Mouse (Mus musculus) MEL (cell line): ENCODE results near the gene Garnl3. TPM values are rescaled to one million over a fixed set of nuclear protein-coding genes. Genes with fewer than 3 reads are reported as not detected.

ENCODE experiments used
- DNase-seq: peaks from one replicate; pipeline ENCODE4 v3.0.0; 2011; ENCODE audit warnings: low read depth, low spot score
- H3K27ac ChIP-seq: 2 replicates; pipeline ENCODE4 v1.5.1; 2012; ENCODE audit warnings: low read depth, mild to moderate bottlenecking, control low read depth, low read length, moderate library complexity; ENCODE audit not compliant: control insufficient read depth
- H3K27me3 ChIP-seq, 2 experiments: fragments of 150-350 bp in 1 of 2; sonication (generic) in 1 of 2; 2 replicates each; pipeline ENCODE4 v1.6.1; 2012; ENCODE audit warnings: low read length in 2 of 2, mild to moderate bottlenecking in 2 of 2, improper control_type of control experiment in 1 of 2, moderate library complexity in 1 of 2; ENCODE audit not compliant: insufficient read depth in 2 of 2, control insufficient read depth in 1 of 2
- H3K36me3 ChIP-seq, 2 experiments: 2 replicates each; pipeline ENCODE4 v1.6.1; 2012 to 2014; ENCODE audit warnings: low read length in 2 of 2, improper control_type of control experiment in 1 of 2, inconsistent platforms in 1 of 2, mild to moderate bottlenecking in 1 of 2; ENCODE audit not compliant: insufficient read depth in 2 of 2, control insufficient read depth in 1 of 2
- H3K4me1 ChIP-seq, 2 experiments: fragments of 150-350 bp in 1 of 2; sonication (generic) in 1 of 2; 2 replicates each; pipeline ENCODE4 v1.6.1; 2012; ENCODE audit warnings: low read length in 2 of 2, improper control_type of control experiment in 1 of 2, mild to moderate bottlenecking in 1 of 2; ENCODE audit not compliant: insufficient read depth in 2 of 2, control insufficient read depth in 1 of 2
- H3K4me3 ChIP-seq, 2 experiments: fragments of 150-350 bp in 1 of 2; sonication (generic) in 1 of 2; 2 replicates each; pipeline ENCODE4 v1.5.1; 2012; ENCODE audit warnings: low read depth in 2 of 2, low read length in 2 of 2, mild to moderate bottlenecking in 2 of 2, moderate library complexity in 2 of 2, control low read depth in 1 of 2, improper control_type of control experiment in 1 of 2; ENCODE audit not compliant: control insufficient read depth in 1 of 2, insufficient read depth in 1 of 2
- H3K79me2 ChIP-seq: 2 replicates; pipeline ENCODE4 v1.6.1; 2012; ENCODE audit warnings: mild to moderate bottlenecking, low read length, moderate library complexity; ENCODE audit not compliant: control insufficient read depth, poor library complexity, insufficient read depth
- H3K9ac ChIP-seq: 2 replicates; pipeline ENCODE4 v1.6.1; 2012; ENCODE audit warnings: low read depth, mild to moderate bottlenecking, control low read depth, low read length, moderate library complexity; ENCODE audit not compliant: control insufficient read depth, poor library complexity, severe bottlenecking
- H3K9me3 ChIP-seq: fragments of 150-350 bp; sonication (generic); replicated peaks from 2 replicates; pipeline ENCODE4 v1.6.1; 2012; ENCODE audit warnings: mild to moderate bottlenecking, low read length, improper control_type of control experiment, moderate library complexity; ENCODE audit not compliant: insufficient read depth
- BHLHE40 ChIP-seq: IDR thresholded peaks from 2 replicates; pipeline ENCODE4 v1.6.1; 2012; ENCODE audit warnings: low read depth, mild to moderate bottlenecking, inconsistent platforms, low read length, improper control_type of control experiment, borderline replicate concordance
- CHD1 ChIP-seq: IDR thresholded peaks from 2 replicates; pipeline ENCODE4 v1.6.1; 2012; ENCODE audit warnings: low read depth, mild to moderate bottlenecking, inconsistent platforms, low read length, improper control_type of control experiment
- CHD2 ChIP-seq: IDR thresholded peaks from 2 replicates; pipeline ENCODE4 v1.6.1; 2011; ENCODE audit warnings: low read length, improper control_type of control experiment
- ELF1 ChIP-seq: IDR thresholded peaks from 2 replicates; pipeline ENCODE4 v1.6.1; 2014; ENCODE audit warnings: low read depth, mild to moderate bottlenecking, inconsistent platforms, low read length, improper control_type of control experiment, moderate library complexity
- EP300 ChIP-seq, 2 experiments: IDR thresholded peaks; 2 replicates each; pipeline ENCODE4 v1.6.1; 2011; ENCODE audit warnings: improper control_type of control experiment in 2 of 2, low read length in 2 of 2, low read depth in 1 of 2, mild to moderate bottlenecking in 1 of 2
- GABPA ChIP-seq: IDR thresholded peaks from 2 replicates; pipeline ENCODE4 v1.6.1; 2012; ENCODE audit warnings: low read depth, mild to moderate bottlenecking, inconsistent platforms, low read length, improper control_type of control experiment, moderate library complexity
- GATA1 ChIP-seq: IDR thresholded peaks from 2 replicates; pipeline ENCODE4 v1.6.1; 2011; ENCODE audit warnings: low read depth, low read length, improper control_type of control experiment
- HCFC1 ChIP-seq: IDR thresholded peaks from 2 replicates; pipeline ENCODE4 v1.6.1; 2012; ENCODE audit warnings: low read depth, mild to moderate bottlenecking, inconsistent platforms, low read length, improper control_type of control experiment, moderate library complexity
- JUND ChIP-seq: IDR thresholded peaks from 2 replicates; pipeline ENCODE4 v1.6.1; 2011; ENCODE audit warnings: low read depth, mild to moderate bottlenecking, improper control_type of control experiment, low read length
- KAT2A ChIP-seq: conservative IDR thresholded peaks from 2 replicates; pipeline ENCODE4 v1.6.1; 2012; ENCODE audit warnings: low read depth, low read length, improper control_type of control experiment, inconsistent platforms
- MAFK ChIP-seq: IDR thresholded peaks from 2 replicates; pipeline ENCODE4 v1.6.1; 2011; ENCODE audit warnings: low read depth, mild to moderate bottlenecking, low read length, improper control_type of control experiment, borderline replicate concordance
- MAX ChIP-seq: IDR thresholded peaks from 2 replicates; pipeline ENCODE4 v1.6.1; 2011; ENCODE audit warnings: low read length, improper control_type of control experiment
- MAZ ChIP-seq: IDR thresholded peaks from 2 replicates; pipeline ENCODE4 v1.6.1; 2012; ENCODE audit warnings: low read depth, mild to moderate bottlenecking, inconsistent platforms, low read length, improper control_type of control experiment
- MEF2A ChIP-seq: IDR thresholded peaks from 2 replicates; pipeline ENCODE4 v1.6.1; 2014; ENCODE audit warnings: low read depth, mild to moderate bottlenecking, inconsistent platforms, low read length, improper control_type of control experiment; ENCODE audit not compliant: poor library complexity, insufficient replicate concordance, severe bottlenecking; ENCODE audit errors: extremely low read depth
- MXI1 ChIP-seq: IDR thresholded peaks from 2 replicates; pipeline ENCODE4 v1.6.1; 2011; ENCODE audit warnings: mild to moderate bottlenecking, low read depth, low read length, improper control_type of control experiment
- MYB ChIP-seq: IDR thresholded peaks from 2 replicates; pipeline ENCODE4 v1.6.1; 2011; ENCODE audit warnings: mild to moderate bottlenecking, low read depth, low read length, improper control_type of control experiment
- MYC ChIP-seq: IDR thresholded peaks from 2 replicates; pipeline ENCODE4 v1.6.1; 2011; ENCODE audit warnings: low read depth, mild to moderate bottlenecking, low read length, improper control_type of control experiment, moderate library complexity
- NELFE ChIP-seq: IDR thresholded peaks from 2 replicates; pipeline ENCODE4 v1.6.1; 2011; ENCODE audit warnings: low read depth, low read length, improper control_type of control experiment
- POLR2A ChIP-seq, 2 experiments: IDR thresholded peaks; 2 replicates each; pipeline ENCODE4 v1.6.1; 2011 to 2012; ENCODE audit warnings: low read length in 2 of 2, mild to moderate bottlenecking in 2 of 2, control low read depth in 1 of 2, improper control_type of control experiment in 1 of 2, low read depth in 1 of 2, moderate library complexity in 1 of 2; ENCODE audit not compliant: control insufficient read depth in 1 of 2, insufficient read depth in 1 of 2, poor library complexity in 1 of 2
- POLR2AphosphoS2 ChIP-seq: IDR thresholded peaks from 2 replicates; pipeline ENCODE4 v1.6.1; 2011; ENCODE audit warnings: low read length, improper control_type of control experiment
- POLR2AphosphoS5 ChIP-seq: IDR thresholded peaks from 2 replicates; pipeline ENCODE4 v1.6.1; 2012; ENCODE audit warnings: low read depth, borderline replicate concordance, mild to moderate bottlenecking, inconsistent platforms, low read length, moderate library complexity, mixed read lengths
- RAD21 ChIP-seq: IDR thresholded peaks from 2 replicates; pipeline ENCODE4 v1.6.1; 2011; ENCODE audit warnings: mild to moderate bottlenecking, low read depth, low read length, improper control_type of control experiment
- SIN3A ChIP-seq: IDR thresholded peaks from 2 replicates; pipeline ENCODE4 v1.6.1; 2012; ENCODE audit warnings: low read length, improper control_type of control experiment, inconsistent platforms
- TAL1 ChIP-seq: IDR thresholded peaks from 2 replicates; pipeline ENCODE4 v1.6.1; 2012; ENCODE audit warnings: mild to moderate bottlenecking, inconsistent platforms, low read length, moderate library complexity, mixed read lengths
- TBP ChIP-seq: IDR thresholded peaks from 2 replicates; pipeline ENCODE4 v1.8.0; 2011; ENCODE audit warnings: low read depth, low read length, improper control_type of control experiment
- UBTF ChIP-seq: IDR thresholded peaks from 2 replicates; pipeline ENCODE4 v1.6.1; 2012; ENCODE audit warnings: low read depth, mild to moderate bottlenecking, inconsistent platforms, low read length, improper control_type of control experiment, moderate library complexity, borderline replicate concordance; ENCODE audit not compliant: insufficient read depth
- ZC3H11A ChIP-seq: IDR thresholded peaks from 2 replicates; pipeline ENCODE4 v1.6.1; 2012; ENCODE audit warnings: low read depth, mild to moderate bottlenecking, inconsistent platforms, low read length, improper control_type of control experiment
- ZKSCAN1 ChIP-seq: IDR thresholded peaks from 2 replicates; pipeline ENCODE4 v1.6.1; 2012; ENCODE audit warnings: low read depth, mild to moderate bottlenecking, inconsistent platforms, low read length, improper control_type of control experiment, moderate library complexity
- ZMIZ1 ChIP-seq: IDR thresholded peaks from 2 replicates; pipeline ENCODE4 v1.6.1; 2012; ENCODE audit warnings: low read depth, mild to moderate bottlenecking, inconsistent platforms, low read length, improper control_type of control experiment, moderate library complexity
- polyA plus RNA-seq, 2 experiments: library from polyadenylated mRNA; stranded (reverse) in 1 of 2; unstranded in 1 of 2; fragments of >175 nt in 1 of 2; fragments of >200 nt in 1 of 2; gene quantifications; 2 replicates each; pipeline versions ENCODE4 v1.2.1 to v1.2.4; 2012; ENCODE audit warnings: low replicate concordance in 2 of 2, low read depth in 1 of 2; ENCODE audit not compliant: insufficient read length in 2 of 2, insufficient read depth in 1 of 2, missing spikeins in 1 of 2
- total RNA-seq: library from RNA; depleted of rRNA; stranded (reverse); fragments of 300-350 nt; gene quantifications from 2 replicates; pipeline ENCODE4 v1.2.3, GENCODE M21; 2012

The Garnl3 gene
- total and polyA plus RNA-seq, 3 experiments, result 1.5 to 2.3 TPM; not detected in 1

GRCm38 (mm10) chr2:32969326-32969725 lies 162.1 kb downstream of the Garnl3 start:
- H3K27me3 ChIP-seq, result no peaks in the 10 kb centered on the region
- H3K9ac ChIP-seq, result no peak overlapping the region
- no peak overlapping the region for H3K4me3 ChIP-seq
- H3K36me3 ChIP-seq, result peaks cover under 1% of the 10 kb centered on the region in 2 experiments
- no peak for TF ChIP-seq CHD2
- no peak for TF ChIP-seq MAFK
- TF ChIP-seq UBTF, result no peak
- no peak for TF ChIP-seq MXI1
- no peak for TF ChIP-seq POLR2AphosphoS5
- TF ChIP-seq MEF2A, result no peak
- no peak for TF ChIP-seq ZKSCAN1
- TF ChIP-seq GABPA, result no peak
- no peak for TF ChIP-seq ZMIZ1
- no peak for TF ChIP-seq CHD1
- TF ChIP-seq ZC3H11A, result no peak
- TF ChIP-seq MYC, result no peak
- TF ChIP-seq HCFC1, result no peak
- no peak for TF ChIP-seq BHLHE40
- no peak for TF ChIP-seq GATA1
- no peak for TF ChIP-seq RAD21
- TF ChIP-seq JUND, result no peak
- no peak for TF ChIP-seq TAL1
- peaks cover 11% of the 10 kb centered on the region for H3K79me2 ChIP-seq
- DNase-seq, result no peak
- H3K27ac ChIP-seq, result no peak overlapping the region
- no peaks in the 10 kb centered on the region for H3K9me3 ChIP-seq
- no peaks in the 10 kb centered on the region for H3K4me1 ChIP-seq

GRCm38 (mm10) chr2:32968024-32968614 lies 163.3 kb downstream of the Garnl3 start:
- H3K4me1 ChIP-seq, result peaks cover 0 to 5% of the 10 kb centered on the region in 2 experiments; a peak in 2 of 4 replicates
- H3K36me3 ChIP-seq, result peaks cover 6 to 10% of the 10 kb centered on the region in 2 experiments
- no peaks in the 10 kb centered on the region for H3K9me3 ChIP-seq
- H3K9ac ChIP-seq, result 0 out of 2 replicates have a peak overlapping the region, but pooled peaks have one; percentile 91
- no peak overlapping the region for H3K27ac ChIP-seq
- DNase-seq, result no peak
- H3K27me3 ChIP-seq, result no peaks in the 10 kb centered on the region
- TF ChIP-seq NELFE (no peak), EP300 (IDR thresholded peaks at IDR 0.05; ENCODE audit: low read depth in 1 of 2, low read length in 2 of 2) (no peak), TAL1 (no peak), ZC3H11A (no peak), BHLHE40 (no peak), TBP (no peak), POLR2A (IDR thresholded peaks at IDR 0.05; ENCODE audit: control insufficient read depth in 1 of 2, insufficient read depth in 1 of 2, low read depth in 1 of 2, low read length in 2 of 2, poor library complexity in 1 of 2) (no peak), RAD21 (no peak), KAT2A (no peak), GATA1 (no peak), MXI1 (no peak), ELF1 (no peak), SIN3A (no peak), MYC (no peak), POLR2AphosphoS2 (no peak), MAZ (no peak), MYB (no peak), MAX (no peak), CHD1 (no peak), MEF2A (no peak)
- H3K4me3 ChIP-seq, result peak overlapping the region in 1 of 2 experiments; percentile 95; a peak in 1 of 4 replicates
- H3K79me2 ChIP-seq, result peaks cover 24% of the 10 kb centered on the region
